In the genomic region with DNA sequence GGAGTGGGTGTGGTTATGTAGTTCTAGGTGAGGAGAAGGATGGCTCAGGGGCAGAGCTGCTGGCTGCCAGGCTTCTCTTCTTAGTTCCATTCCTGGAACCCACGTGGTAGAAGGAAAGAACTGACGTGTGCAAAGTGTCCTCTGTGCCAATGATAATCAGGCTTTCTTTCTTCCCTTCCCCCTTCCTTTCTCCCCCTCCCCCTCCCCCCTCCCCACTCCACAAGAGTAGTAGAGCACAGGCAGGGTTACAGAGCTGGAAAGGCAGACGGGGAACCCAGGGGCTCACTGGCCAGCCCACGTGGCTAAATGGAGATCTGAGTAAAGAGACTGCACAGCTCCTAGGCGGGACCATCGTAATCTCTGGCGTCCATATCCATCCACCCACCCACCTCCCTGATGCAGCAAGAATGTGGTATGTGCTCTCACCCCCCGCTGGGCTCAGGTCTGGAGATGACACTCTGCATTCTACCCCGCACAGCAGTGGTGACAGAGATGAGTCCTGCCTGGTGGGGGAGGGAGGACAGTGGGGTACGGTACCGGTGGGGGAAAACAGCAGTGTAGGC, we compare ENCODE assay signal across 8 mouse cellular contexts. TPM values are rescaled to one million over a fixed set of nuclear protein-coding genes. Genes with fewer than 3 reads are reported as not detected.
DNase-seq lines count a peak whose midpoint lies in the region; ATAC-seq and TF ChIP-seq lines count a peak whose summit lies in the region.

No protein-coding gene starts in this region.

- H3K36me3 ChIP-seq in ES-Bruce4 (ENCODE audit: control insufficient read depth, insufficient read depth, low read length, poor library complexity, severe bottlenecking): no peaks in the 10 kb centered on the region
- H3K36me3 ChIP-seq in forebrain, embryonic 15.5 days: no peaks in the 10 kb centered on the region
- H3K36me3 ChIP-seq in liver, embryonic 12.5 days: no peaks in the 10 kb centered on the region

- peaks cover 13% of the 10 kb centered on the region for H3K4me1 ChIP-seq in ES-Bruce4 (ENCODE audit: control insufficient read depth, insufficient read depth, low read length)
- peaks cover 45% of the 10 kb centered on the region for H3K4me1 ChIP-seq in forebrain, embryonic 15.5 days
- peaks cover 32% of the 10 kb centered on the region for H3K4me1 ChIP-seq in liver, embryonic 12.5 days

- ATAC-seq in forebrain, embryonic 15.5 days (replicated peaks): peak; percentile 42
- ATAC-seq in liver, embryonic 12.5 days: peak; percentile 47

- H3K4me3 ChIP-seq in ES-Bruce4 (ENCODE audit: low read depth, low read length): peak overlapping the region; percentile 60
- H3K4me3 ChIP-seq in forebrain, embryonic 15.5 days: 0 out of 2 replicates have a peak overlapping the region, but pooled peaks have one; percentile 2
- no peak overlapping the region for H3K4me3 ChIP-seq in liver, embryonic 12.5 days

- WGBS in forebrain, embryonic 15.5 days: 13% methylated on average over 11 of the region's 11 CpGs
- 8% methylated on average over 11 of the region's 11 CpGs for WGBS in liver, embryonic 12.5 days (ENCODE audit: insufficient replicate concordance)

- no peak for TF ChIP-seq POLR2A in ES-Bruce4 (IDR thresholded peaks at IDR 0.05; ENCODE audit: insufficient read depth, low read length)

- peak; percentile 78 for TF ChIP-seq EP300 in ES-Bruce4 (IDR thresholded peaks at IDR 0.05; ENCODE audit: insufficient read depth, low read depth, low read length)

- peak; percentile 52 for DNase-seq in embryo, embryonic 10 days (ENCODE audit: low spot score)
- DNase-seq in embryo, embryonic 9.5 days (ENCODE audit: extremely low spot score): no peak
- DNase-seq in yolk sac, embryonic 10.5 days (ENCODE audit: low spot score): peak; percentile 45
- no peak for DNase-seq in spleen, postnatal 10 days (ENCODE audit: low spot score in 2 of 2)
- no peak for DNase-seq in thymus, postnatal 36 days

- H3K4me2 ChIP-seq in forebrain, embryonic 15.5 days (replicated peaks): peak overlapping the region; percentile 34
- H3K4me2 ChIP-seq in liver, embryonic 12.5 days: peak overlapping the region; percentile 50

- no peaks in the 10 kb centered on the region for H3K9me3 ChIP-seq in ES-Bruce4 (replicated peaks; ENCODE audit: control insufficient read depth, insufficient read depth, low read length, poor library complexity, severe bottlenecking)
- no peaks in the 10 kb centered on the region for H3K9me3 ChIP-seq in forebrain, embryonic 15.5 days
- H3K9me3 ChIP-seq in liver, embryonic 12.5 days (replicated peaks): no peaks in the 10 kb centered on the region

- TF ChIP-seq CTCF in ES-Bruce4 (IDR thresholded peaks at IDR 0.05; ENCODE audit: low read depth, low read length): no peak

- H3K27me3 ChIP-seq in ES-Bruce4 (ENCODE audit: control insufficient read depth, insufficient read depth, low read length, poor library complexity, severe bottlenecking): no peaks in the 10 kb centered on the region
- H3K27me3 ChIP-seq in forebrain, embryonic 15.5 days: no peaks in the 10 kb centered on the region
- H3K27me3 ChIP-seq in liver, embryonic 12.5 days (replicated peaks): peaks cover 27% of the 10 kb centered on the region

- H3K27ac ChIP-seq in ES-Bruce4 (ENCODE audit: insufficient read depth, low read length): peak overlapping the region; percentile 98
- H3K27ac ChIP-seq in forebrain, embryonic 15.5 days (replicated peaks): peak overlapping the region; percentile 54
- H3K27ac ChIP-seq in liver, embryonic 12.5 days: no peak overlapping the region

- H3K9ac ChIP-seq in ES-Bruce4 (ENCODE audit: low read depth, poor library complexity, severe bottlenecking): peak overlapping the region; percentile 47
- 0 out of 2 replicates have a peak overlapping the region, but pooled peaks have one; percentile 6 for H3K9ac ChIP-seq in forebrain, embryonic 15.5 days (replicated peaks)
- H3K9ac ChIP-seq in liver, embryonic 12.5 days: peak overlapping the region; percentile 44; the same call in 1 of the 2 replicates

RNA-seq across cellular contexts. Expression of a gene that starts 42.6 kb away (rescaled TPM):
- polyA plus RNA-seq in ES-Bruce4 (2011; ENCODE audit: insufficient read depth, insufficient read length, low read depth, missing spikeins): not detected in 2 replicates
- polyA plus RNA-seq in forebrain, embryonic 15.5 days (2015; fragmentation: Nextera tagmentation; extraction: Ambion mirVana): not detected in 2 replicates
- polyA plus RNA-seq in liver, embryonic 12.5 days (2016; fragmentation: Nextera tagmentation; extraction: Ambion mirVana): 0.10 and 0.11 TPM in 2 replicates

RNA-seq across cellular contexts. Expression of a gene that starts 49.5 kb away (rescaled TPM):
- polyA plus RNA-seq in ES-Bruce4 (2011; ENCODE audit: insufficient read depth, insufficient read length, low read depth, missing spikeins): 78.1 and 78.3 TPM in 2 replicates
- 173 and 183 TPM in 2 replicates for polyA plus RNA-seq in forebrain, embryonic 15.5 days (2015; fragmentation: Nextera tagmentation; extraction: Ambion mirVana)
- polyA plus RNA-seq in liver, embryonic 12.5 days (2016; fragmentation: Nextera tagmentation; extraction: Ambion mirVana): 13.0 and 13.1 TPM in 2 replicates

RNA-seq across cellular contexts. Expression of a gene that starts 54.6 kb away (rescaled TPM):
- not detected in 2 replicates for polyA plus RNA-seq in ES-Bruce4 (2011; ENCODE audit: insufficient read depth, insufficient read length, low read depth, missing spikeins)
- 0.11 and 0.19 TPM in 2 replicates for polyA plus RNA-seq in forebrain, embryonic 15.5 days (2015; fragmentation: Nextera tagmentation; extraction: Ambion mirVana)
- not detected in 2 replicates for polyA plus RNA-seq in liver, embryonic 12.5 days (2016; fragmentation: Nextera tagmentation; extraction: Ambion mirVana)

Comparison
In these comparisons a context has a peak if more than half of its experiments do, and no peak if none do; other contexts are left out.
1. DNase-seq: peak in embryo, embryonic 10 days (single experiment) and yolk sac, embryonic 10.5 days (single experiment); none in embryo, embryonic 9.5 days (single experiment), spleen, postnatal 10 days (0 of 2) and thymus, postnatal 36 days (0 of 2).
2. Peak in every context shown above with its lines, with median percentiles within 50 percentile points of each other: H3K9ac ChIP-seq.